Mouse (Mus musculus) embryonic fibroblast, embryonic 13.5 days (primary cell): Measurements from ENCODE around the gene Ptpra. TPM values are rescaled to one million over a fixed set of nuclear protein-coding genes. Genes with fewer than 3 reads are reported as not detected.

Source experiments
- H3K27ac ChIP-seq: 2 replicates; pipeline ENCODE4 v1.5.1; 2012; ENCODE audit warnings: low read length, control low read depth, inconsistent platforms; ENCODE audit not compliant: insufficient read depth
- H3K4me1 ChIP-seq: 2 replicates; pipeline ENCODE4 v1.6.1; 2011; ENCODE audit warnings: low read length; ENCODE audit not compliant: control insufficient read depth, insufficient read depth
- H3K4me3 ChIP-seq: 2 replicates; pipeline ENCODE4 v1.5.1; 2011; ENCODE audit warnings: mild to moderate bottlenecking, control low read depth, low read length; ENCODE audit not compliant: insufficient read depth
- CTCF ChIP-seq: IDR thresholded peaks from 2 replicates; pipeline ENCODE4 v1.5.1; 2011; ENCODE audit warnings: mild to moderate bottlenecking, control low read depth, low read length, moderate library complexity, borderline replicate concordance; ENCODE audit not compliant: insufficient read depth
- POLR2A ChIP-seq: IDR thresholded peaks from 2 replicates; pipeline ENCODE4 v1.6.1; 2011; ENCODE audit warnings: low read depth, mild to moderate bottlenecking, control low read depth, low read length, moderate library complexity
- polyA plus RNA-seq: library from polyadenylated mRNA; stranded (reverse); fragments of >200 nt; gene quantifications from 2 replicates; pipeline ENCODE4 v1.2.4, GENCODE M21; 2011; ENCODE audit warnings: low read depth; ENCODE audit not compliant: missing spikeins, insufficient read length

Gene Ptpra
- polyA plus RNA-seq, 1 experiment: 116 TPM

DNA sequence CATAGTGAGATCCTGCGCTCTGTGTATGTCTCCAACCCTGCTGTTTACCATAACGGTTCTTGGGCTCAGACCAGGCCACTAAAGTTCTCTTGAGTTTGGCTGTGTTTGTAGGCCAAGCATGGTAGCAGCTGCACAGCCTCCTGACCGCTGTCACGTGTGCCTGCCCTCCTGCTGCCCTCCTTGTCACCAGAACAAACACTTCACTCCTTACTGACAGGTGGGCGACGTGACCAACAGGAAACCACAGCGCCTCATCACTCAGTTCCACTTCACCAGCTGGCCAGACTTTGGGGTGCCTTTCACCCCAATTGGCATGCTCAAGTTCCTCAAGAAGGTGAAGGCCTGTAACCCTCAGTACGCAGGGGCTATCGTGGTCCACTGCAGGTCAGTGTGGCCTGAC is 90.2 kb downstream of the Ptpra start:
- TF ChIP-seq POLR2A: no peak
- TF ChIP-seq CTCF: no peak
- Histone ChIP-seq H3K4me3 (no peak overlapping the region), H3K4me1 (no peaks in the 10 kb centered on the region), H3K27ac (no peak overlapping the region)

DNA sequence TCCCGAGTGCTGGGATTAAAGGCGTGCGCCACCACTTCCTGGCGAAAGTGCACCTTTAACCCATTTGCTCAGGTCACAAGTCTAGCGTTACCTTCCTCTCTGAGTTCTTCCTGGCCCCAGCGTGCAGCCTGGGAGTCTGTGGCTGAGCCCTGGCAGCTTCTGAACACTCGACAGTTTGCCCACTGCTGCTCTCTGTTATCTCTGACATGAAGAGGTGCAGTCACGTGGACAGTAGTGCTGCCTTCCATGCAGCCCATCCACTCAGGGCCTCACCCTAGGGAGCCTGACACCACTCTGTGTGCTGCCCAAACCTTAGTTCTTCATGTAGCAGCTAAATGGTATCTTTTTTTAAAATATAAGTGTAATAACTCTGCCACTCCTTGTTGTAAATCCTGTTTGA is 96.9 kb downstream of the Ptpra start:
- no peak overlapping the region for H3K27ac ChIP-seq
- no peak overlapping the region for H3K4me3 ChIP-seq
- no peaks in the 10 kb centered on the region for H3K4me1 ChIP-seq
- TF ChIP-seq POLR2A: no peak
- no peak for TF ChIP-seq CTCF

DNA sequence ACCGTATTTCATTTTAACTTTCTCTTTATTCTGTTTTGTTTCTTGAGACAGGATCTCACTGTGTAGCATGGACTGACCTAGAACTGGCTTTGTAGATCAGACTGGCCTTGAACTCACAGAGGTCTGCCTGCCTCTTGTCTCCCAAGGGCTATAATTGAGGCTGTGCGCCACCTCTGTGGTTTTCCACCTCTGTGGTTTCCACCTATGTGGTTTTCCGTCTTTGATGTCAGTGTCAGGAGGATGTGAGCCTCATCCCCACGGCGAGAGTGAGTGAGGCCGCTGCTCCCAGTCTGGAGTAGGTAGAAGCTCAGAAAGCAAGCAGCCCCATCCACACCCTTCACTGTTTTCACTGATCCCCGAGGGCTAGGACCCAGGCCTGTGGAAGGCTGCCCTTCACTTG is 104.8 kb downstream of the Ptpra start:
- H3K4me1 ChIP-seq: no peaks in the 10 kb centered on the region
- TF ChIP-seq POLR2A: no peak
- TF ChIP-seq CTCF: no peak
- H3K27ac ChIP-seq: no peak overlapping the region
- no peak overlapping the region for H3K4me3 ChIP-seq

DNA sequence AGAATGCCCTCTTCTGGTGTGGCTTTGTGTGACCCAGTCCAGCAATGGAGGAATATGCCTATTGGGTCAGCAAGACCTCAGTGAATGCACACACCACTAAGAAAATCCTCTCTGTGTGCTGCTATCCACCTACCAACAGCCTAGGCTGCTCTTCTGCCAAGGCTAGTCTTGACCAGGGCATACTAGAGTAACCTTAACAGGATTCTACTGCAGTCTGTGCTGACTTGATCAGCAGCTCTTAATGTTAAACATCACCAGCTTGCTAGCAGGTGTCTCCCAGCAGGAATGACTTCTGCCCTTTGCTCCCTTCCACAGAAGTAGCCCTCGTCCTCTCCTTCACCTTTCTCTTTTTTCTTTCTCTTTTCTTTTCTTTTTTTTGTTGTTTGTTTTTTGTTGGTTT is 106.2 kb downstream of the Ptpra start:
- Histone ChIP-seq H3K4me3 (no peak overlapping the region), H3K27ac (no peak overlapping the region), H3K4me1 (no peaks in the 10 kb centered on the region)
- TF ChIP-seq POLR2A (no peak), CTCF (no peak)

DNA sequence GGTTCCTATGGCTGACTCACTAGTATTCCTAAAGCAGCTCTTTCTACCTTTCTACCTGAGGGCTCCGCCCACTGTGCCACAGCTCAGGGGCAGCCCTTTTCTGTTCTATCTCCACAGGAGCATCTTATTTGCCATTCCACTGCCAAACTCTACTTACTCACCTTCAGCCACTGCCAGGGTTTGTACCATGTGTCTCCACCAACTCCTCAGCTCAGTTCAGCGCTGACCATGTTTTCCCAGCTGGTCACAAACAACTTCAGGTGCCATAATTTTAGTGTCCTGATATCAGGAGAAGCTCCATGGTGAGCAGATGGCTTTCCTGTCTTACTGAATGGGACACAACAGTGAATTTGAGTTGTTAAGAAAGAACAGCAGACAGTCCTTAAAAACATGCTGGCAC is 107.4 kb downstream of the Ptpra start:
- H3K27ac ChIP-seq: no peak overlapping the region
- no peak for TF ChIP-seq POLR2A
- no peak for TF ChIP-seq CTCF
- H3K4me1 ChIP-seq: no peaks in the 10 kb centered on the region
- H3K4me3 ChIP-seq: no peak overlapping the region

DNA sequence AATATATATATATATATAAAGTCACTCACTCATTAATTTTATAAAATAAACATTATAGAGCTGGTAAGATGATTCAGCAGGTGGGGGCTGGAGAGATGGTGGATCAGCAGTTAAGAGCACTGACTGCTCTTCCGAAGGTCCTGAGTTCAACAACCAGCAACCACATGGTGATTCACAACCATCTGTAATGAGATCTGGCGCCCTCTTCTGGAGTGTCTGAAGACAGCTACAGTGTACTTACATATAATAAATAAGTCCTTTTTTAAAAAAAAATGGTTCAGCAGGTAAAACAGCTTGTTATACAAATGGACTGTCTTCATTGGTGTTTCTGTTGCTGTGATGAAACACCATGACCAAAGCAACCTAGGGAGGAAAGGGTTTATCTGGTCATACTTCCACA is 107.9 kb downstream of the Ptpra start:
- Histone ChIP-seq H3K27ac (no peak overlapping the region), H3K4me3 (no peak overlapping the region), H3K4me1 (no peaks in the 10 kb centered on the region)
- TF ChIP-seq CTCF: no peak
- no peak for TF ChIP-seq POLR2A

DNA sequence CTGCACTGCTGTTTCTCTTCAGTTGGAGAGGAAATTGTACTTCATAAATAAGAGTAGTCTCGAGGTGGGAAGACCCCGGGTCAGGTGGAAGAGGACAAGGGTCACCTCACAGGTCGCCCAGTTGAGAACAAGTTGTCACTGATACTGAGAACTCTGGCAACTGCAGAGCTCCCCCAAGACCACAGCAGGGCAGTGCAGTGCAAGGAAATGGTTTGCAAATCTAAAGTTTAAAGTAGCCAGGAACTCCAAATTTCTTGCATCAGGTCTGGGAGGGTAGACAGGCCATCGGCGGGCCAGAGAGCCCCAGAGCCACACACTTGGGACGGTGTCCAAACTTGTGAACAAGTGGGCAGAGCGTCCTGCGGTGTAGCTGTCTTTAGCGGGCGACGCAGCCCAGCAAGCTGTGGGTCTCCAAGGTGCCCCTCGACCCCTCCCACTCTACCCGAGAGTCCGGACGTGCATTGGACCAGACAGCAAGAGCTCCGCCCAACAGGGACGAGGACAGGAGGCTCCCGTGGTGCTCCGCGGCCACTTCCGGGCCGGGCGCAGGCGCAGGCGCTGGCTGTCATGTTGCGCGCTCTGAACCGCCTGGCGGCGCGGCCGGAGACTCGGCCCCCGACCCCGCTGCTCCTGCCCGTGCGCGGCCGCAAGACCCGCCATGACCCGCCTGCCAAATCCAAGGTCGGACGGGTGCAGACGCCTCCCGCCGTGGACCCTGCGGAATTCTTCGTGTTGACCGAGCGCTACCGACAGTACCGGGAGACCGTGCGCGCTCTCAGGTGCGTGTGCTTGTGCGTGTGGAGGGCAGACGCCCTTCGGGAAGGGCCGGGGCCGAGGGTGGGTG is 113.4 kb downstream of the Ptpra start, which contains the start of gene Mrps26:
TSS of gene Mrps26 (plus strand) at position 531 of the 844 bp plus-strand sequence.
- no peak for TF ChIP-seq CTCF
- TF ChIP-seq POLR2A: peak; percentile 89
- Histone ChIP-seq H3K4me1 (peaks cover 4% of the 10 kb centered on the region; the same call in 1 of the 2 replicates), H3K27ac (no peak within 1 kb of the TSS), H3K4me3 (peak within 1 kb of the TSS; percentile 72)

DNA sequence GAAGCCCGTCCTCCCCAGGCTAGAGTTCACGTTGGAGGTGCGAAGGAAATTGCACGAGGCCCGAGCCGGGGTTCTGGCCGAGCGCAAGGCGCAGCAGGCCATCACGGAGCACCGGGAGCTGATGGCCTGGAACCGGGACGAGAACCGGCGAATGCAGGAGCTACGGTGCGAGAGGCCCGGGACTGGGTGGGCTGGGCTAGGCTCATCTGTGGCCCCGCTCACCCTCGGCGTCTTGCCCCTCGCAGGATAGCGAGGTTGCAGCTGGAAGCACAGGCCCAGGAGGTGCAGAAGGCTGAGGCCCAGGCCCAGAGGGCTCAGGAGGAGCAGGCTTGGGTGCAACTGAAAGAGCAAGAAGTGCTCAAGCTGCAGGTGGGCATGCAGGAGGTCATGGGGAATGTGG is 114.0 kb downstream of the Ptpra start:
- Histone ChIP-seq H3K4me1 (peaks cover 4% of the 10 kb centered on the region; the same call in 1 of the 2 replicates), H3K27ac (no peak overlapping the region), H3K4me3 (peak overlapping the region; percentile 72)
- TF ChIP-seq CTCF: no peak
- TF ChIP-seq POLR2A: no peak

DNA sequence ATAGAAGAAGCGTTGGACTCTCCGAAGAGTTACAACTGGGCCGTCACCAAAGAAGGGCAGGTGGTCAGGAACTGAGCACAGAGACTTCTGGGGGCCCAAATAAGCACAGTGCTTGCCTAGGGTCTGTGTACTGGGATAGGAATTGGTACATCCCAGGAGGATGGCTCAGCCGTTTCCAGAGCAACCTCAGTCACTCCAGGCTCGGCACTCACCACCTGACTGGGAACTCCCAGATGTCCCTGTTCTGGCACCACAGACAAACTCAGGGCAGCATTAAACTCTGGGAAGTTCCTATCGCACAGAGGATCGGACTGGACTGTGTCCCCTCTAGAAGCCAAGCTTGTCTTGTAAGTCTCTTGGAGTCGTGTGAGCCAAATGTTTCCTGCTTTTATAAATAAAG is 114.9 kb downstream of the Ptpra start:
- Histone ChIP-seq H3K4me1 (peaks cover 4% of the 10 kb centered on the region; the same call in 1 of the 2 replicates), H3K4me3 (peak overlapping the region; percentile 72; the same call in 1 of the 2 replicates), H3K27ac (no peak overlapping the region)
- TF ChIP-seq POLR2A: no peak
- no peak for TF ChIP-seq CTCF

DNA sequence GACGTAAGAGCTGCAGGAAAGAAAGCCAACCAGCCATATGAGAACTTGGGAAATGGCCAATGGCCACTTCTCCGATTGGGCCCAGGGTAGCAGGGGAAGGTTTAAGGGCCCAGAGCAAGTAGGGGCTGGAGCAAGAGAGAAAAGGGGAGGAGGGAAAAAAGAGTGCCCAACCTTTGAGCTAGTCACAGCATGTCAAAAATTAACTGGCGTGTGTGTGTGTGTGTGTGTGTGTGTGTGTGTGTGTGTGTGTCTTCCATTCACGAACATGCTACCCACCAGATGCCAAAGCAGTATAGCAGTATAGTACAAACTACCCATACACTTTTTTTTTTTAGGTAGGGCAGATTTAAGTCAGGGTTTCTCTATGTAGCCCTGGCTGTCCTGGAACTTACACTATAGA is 118.8 kb downstream of the Ptpra start:
- Histone ChIP-seq H3K4me3 (no peak overlapping the region), H3K27ac (no peak overlapping the region), H3K4me1 (peaks cover 4% of the 10 kb centered on the region; the same call in 1 of the 2 replicates)
- TF ChIP-seq POLR2A: no peak
- TF ChIP-seq CTCF: no peak

DNA sequence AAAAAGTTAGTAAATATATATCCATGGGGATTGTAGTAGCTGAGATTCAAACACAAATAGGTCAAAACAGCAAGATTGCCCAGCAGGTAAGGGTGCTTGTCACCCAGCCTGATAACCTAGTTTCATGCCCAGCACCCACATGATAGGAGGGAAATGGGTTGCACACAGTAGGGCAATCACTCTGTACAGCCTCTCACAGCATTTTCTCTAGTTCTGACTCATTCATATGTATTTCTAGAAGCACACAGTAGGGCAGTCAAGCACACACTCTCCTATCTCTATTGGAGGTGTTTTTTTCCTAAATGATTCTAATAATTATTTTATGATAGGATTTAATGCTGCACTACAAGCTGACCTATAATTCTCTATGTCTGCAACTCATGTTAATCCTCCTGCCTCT is 119.8 kb downstream of the Ptpra start:
- no peak overlapping the region for H3K4me3 ChIP-seq
- H3K27ac ChIP-seq: no peak overlapping the region
- no peaks in the 10 kb centered on the region for H3K4me1 ChIP-seq
- TF ChIP-seq CTCF (no peak), POLR2A (no peak)
